Mouse (Mus musculus): Measurements from ENCODE around the gene Il9. TPM values are rescaled to one million over a fixed set of nuclear protein-coding genes. Genes with fewer than 3 reads are reported as not detected.

The Il9 gene
- total RNA-seq, 2 experiments from 2014 or later, result not detected

Other genes with a start within 250 kb of the Il9 start
- gene Neurog1, start 230.1 kb downstream of the Il9 start, total RNA-seq (2021), result not detected
- gene Cxcl14, start 185.7 kb downstream of the Il9 start, total RNA-seq (2021), result 10 to 100 TPM; 60.1 to 60.7 TPM
- not detected for gene Gm3045, start 55.7 kb downstream of the Il9 start, total RNA-seq (2021)
- gene Slc25a48, start 43.9 kb downstream of the Il9 start, total RNA-seq (2021), result 1 to 10 TPM; 2.4 to 5.9 TPM
- gene Fbxl21, start 40.2 kb upstream of the Il9 start, total RNA-seq (2021), result 1 to 10 TPM; 2.8 to 5.4 TPM
- gene Lect2, start 66.3 kb upstream of the Il9 start, total RNA-seq (2021), result not detected
- gene Tgfbi, start 127.3 kb upstream of the Il9 start, total RNA-seq (2021), result 10 to 100 TPM; 38.3 to 86.5 TPM
- gene Smad5, start 220.8 kb upstream of the Il9 start, total RNA-seq (2021), result 10 to 100 TPM; 40.4 to 51.7 TPM